Mouse (Mus musculus): ENCODE data around the gene Gm14525. TPM values are rescaled to one million over a fixed set of nuclear protein-coding genes. Genes with fewer than 3 reads are reported as not detected.
"Not testable (repeated sequence)": the region's sequence is repeated elsewhere in the genome, so short reads cannot be mapped to it uniquely, and the experiment has no call there.

Gene Gm14525
- not detected in 2 replicates for polyA plus RNA-seq (2012)

- TF ChIP-seq GATA1 (IDR thresholded peaks at IDR 0.05; ENCODE audit: low read length), result not testable (repeated sequence)
Observed at GRCm38 (mm10) chrX:26702538-26702937, at the start of gene Gm14525. Gene Gm14525 (minus strand): TSS chrX:26702638.

Other genes starting within 250 kb of the Gm14525 start
- not detected in 2 replicates for gene Slx, start 157.1 kb downstream of the Gm14525 start, polyA plus RNA-seq (2012)
- not detected in 2 replicates for gene Gm6121, start 233.1 kb upstream of the Gm14525 start, polyA plus RNA-seq (2012)